Mouse (Mus musculus) left cerebral cortex, postnatal 14 days (tissue): ENCODE results near the gene Kdm4b. TPM values are rescaled to one million over a fixed set of nuclear protein-coding genes. Genes with fewer than 3 reads are reported as not detected.

Experiments
- DNase-seq, 2 experiments: peaks; one replicate each; pipeline ENCODE4 v3.0.0; 2021 to 2022; ENCODE audit warnings: low spot score in 2 of 2, mixed read lengths in 1 of 2
- intact Hi-C: fragments of 180-260 bp; cut with DNase I; formaldehyde crosslinking; loops from one replicate; pipeline ENCODE4 v1.15.1; 2025
- total RNA-seq, 2 experiments: library from RNA; stranded (reverse); gene quantifications; 2 replicates each; pipeline ENCODE4 v1.2.3; 2021

Gene Kdm4b
- total RNA-seq, 2 experiments from 2014 or later: 75.0 to 87.7 TPM

DNA sequence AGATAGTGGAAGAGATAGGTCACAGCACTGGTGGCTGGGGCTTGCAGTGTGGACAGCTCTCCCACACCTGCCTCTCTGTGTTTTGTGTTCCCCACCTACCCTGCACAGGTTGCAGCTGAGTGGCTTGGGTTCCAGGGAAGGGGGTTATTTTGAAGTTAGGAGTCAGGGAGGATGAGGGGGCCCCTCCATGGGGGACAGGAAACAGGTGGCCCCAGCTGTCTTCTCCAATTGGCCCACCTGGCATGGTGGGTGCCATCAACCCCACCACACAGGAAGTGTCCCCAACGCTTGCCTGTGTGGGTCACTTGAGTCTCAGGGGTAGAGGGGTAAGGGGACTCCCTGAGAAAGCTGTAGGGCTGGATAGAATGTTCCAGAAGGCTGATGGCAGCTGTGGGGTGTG lies 32.6 kb upstream of the Kdm4b start:
- no peak for DNase-seq
- intact Hi-C loops: no loop called here

DNA sequence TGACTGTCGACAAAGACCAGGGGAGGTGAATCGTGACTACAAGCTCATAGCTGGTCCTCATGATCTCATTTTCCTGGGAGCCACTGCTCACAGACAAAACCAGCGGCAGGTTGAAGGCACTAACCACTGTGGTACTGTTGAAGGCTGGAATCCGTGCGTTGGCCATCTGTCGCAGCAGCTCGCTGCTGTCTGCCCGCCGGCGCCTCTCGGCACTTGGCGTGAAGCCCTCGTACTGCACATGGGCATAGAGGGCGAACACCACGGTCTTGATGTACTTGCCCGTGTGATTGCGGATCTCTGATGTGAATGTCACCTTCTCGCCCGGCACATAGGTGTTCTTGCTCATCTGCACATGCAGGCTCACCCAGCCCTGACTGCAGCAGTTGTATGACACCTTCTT lies 31.6 kb upstream of the Kdm4b start:
- DNase-seq: peak in 1 of 2 experiments; percentile 47
- intact Hi-C loops: no loop called here

DNA sequence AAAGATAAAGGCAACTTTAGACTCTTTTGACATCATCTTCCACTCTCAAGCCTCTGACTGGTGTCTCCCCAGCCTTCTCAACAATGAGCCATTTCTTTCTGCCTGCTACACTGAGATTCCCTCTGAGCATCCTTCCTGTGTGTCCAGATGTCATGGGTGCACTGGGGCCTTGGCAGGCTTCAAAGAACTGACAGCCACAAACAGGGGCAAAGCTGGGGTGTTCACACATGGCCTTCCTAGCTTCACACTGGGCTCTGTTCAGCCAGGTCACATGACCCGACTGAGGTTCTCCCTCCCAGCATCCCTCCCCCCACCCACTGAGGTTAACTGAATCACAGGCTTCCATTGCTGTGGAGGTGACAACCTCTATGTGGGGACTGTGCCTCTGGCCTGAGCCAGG lies 29.7 kb upstream of the Kdm4b start:
- intact Hi-C loops: no loop called here
- no peak for DNase-seq

DNA sequence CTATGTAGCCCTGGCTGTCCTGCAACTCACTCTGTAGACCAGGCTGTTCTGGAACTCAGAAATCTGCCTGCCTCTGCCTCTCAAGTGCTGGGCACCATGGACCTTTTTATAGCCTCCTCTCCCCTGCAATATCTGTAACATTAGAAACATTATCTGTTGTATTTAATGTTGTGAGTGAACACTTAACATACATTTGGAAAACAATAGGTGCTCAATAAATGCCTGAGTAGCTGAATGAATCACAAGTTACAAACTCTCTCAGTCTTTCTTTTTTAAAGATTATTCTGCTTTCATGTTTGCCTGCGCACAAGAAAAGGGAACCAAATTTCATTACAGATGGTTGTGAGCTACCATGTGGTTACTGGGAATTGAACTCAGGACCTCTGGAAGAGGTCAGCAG lies 27.6 kb upstream of the Kdm4b start:
- DNase-seq: no peak
- intact Hi-C loops: no loop called here

DNA sequence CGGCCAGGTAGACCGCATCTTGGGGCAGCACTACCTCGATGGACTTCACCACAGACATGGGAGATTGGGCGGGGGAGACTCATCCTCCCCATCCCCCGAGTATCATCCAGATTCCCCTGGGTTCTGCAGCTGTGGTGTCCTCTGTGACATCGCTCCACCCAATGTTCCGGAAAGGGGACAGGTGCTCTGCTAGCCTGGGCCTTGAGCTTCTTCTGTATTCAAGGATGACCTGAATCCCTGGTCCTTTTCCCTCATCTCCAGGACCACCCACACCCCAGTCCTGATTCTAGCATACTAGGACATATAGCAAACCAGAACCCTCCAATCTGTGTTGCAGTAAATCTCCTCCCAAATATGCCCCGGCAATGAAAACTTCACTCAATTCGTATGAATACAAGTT lies 25.7 kb upstream of the Kdm4b start, which contains the start of gene Arrdc5:
Arrdc5 (minus strand) TSS at position 101 of the 400 bp plus-strand sequence.
- DNase-seq: no peak
- intact Hi-C loops: no loop called here

DNA sequence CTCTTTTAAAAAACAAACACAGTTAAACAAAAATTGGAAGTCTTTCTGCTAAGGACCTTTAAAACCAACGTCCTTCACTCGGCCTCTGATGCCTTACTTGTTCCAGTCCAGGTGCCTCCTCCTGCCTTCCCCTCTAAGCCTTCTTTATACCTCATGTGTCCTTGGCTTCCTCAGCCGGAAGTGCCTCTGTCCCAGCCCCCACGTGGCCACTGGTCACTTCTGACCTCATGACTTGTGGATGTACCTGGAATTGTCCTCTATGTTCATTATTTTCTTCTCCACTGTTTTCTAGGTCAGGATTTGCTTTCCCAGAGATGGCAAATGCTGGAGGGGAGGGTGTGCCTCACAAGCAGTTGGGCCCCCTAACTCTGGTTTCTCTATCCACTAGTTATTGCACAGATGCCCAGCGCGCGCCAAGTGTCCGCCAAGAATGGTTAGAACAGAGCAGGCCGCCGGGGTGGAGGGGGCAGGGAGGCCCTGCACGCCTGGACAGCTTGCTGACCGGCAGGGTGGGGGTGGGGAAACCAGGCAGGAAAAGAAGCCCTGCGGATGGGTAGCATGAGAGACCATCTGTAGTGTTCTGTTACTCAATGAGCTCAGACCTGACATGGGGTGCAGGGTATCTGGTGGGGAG lies 23.4 kb upstream of the Kdm4b start:
- intact Hi-C loops: no loop called here
- DNase-seq: no peak

DNA sequence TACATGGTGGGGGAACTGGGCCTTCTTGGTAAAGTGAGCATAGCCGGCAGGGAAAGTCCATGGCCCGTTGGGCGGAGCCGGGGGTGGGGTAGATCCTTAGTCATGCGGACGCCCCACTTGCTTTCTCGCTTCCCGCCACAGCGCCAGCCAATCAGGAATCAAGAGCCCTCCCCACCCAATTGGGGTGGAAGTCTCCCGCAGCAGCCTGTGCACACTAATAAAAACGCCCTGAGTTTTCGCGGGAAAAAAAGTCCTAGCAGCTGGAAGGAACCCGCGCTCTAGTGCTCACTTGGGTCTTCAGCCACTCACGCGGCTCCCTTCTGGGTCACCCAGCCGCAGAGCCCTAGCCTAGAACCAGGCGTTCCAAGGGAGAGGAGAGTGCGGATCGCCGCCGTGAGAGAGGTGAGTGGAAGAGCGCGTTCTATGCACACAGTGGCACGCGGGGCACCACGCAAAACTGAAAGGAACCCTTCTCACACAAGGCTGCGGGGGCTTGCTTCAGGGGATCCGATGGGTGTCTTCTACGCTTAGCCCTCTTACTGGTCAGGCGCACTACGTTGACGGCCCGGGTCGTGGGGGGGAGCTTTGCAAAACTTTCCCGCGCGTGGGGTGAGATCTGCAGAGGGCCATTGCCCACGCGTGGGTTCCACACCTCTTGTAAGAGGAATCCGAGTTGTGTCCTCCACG lies 22.6 kb upstream of the Kdm4b start, which contains the start of gene Uhrf1:
Uhrf1 (plus strand) TSS at position 162 of the 687 bp plus-strand sequence.
- no peak for DNase-seq
- intact Hi-C loops: no loop called here

DNA sequence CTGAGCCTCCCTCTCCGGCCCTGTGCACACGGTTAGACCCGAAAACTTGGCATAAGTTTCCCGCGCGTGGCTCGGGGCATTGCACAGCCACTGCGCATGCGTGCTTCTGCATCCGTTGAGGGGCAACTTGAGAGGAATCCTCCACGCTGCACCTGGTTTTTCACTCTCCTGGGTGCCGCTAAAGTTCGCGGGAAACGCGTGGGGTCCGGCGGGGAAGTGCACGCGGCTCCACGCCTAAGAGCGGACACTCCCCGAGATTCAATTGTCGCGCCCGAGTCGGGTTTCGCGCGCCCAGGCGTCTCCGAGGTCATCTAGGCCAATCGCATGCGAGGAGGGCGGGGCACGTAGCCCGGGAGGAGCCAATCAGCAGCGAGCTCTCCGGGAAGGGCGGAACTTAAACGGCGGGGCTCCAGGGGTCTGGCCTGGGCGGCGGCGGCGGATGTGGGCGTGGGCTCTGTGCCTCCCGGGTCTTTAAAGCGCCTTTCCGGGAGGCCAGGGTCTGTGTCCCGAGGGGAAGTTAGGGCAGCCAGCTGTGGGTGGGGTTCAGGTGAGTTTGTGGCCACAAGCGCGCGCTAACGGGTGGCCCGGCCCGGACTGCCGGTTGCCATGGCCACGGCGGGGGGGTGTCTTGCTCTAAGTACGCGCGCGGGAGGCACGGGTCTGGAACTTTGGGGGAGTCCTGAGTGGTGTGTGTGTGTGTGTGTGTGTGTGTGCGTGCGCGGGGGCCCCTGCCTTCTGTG lies 21.8 kb upstream of the Kdm4b start:
- intact Hi-C loops: no loop called here

DNA sequence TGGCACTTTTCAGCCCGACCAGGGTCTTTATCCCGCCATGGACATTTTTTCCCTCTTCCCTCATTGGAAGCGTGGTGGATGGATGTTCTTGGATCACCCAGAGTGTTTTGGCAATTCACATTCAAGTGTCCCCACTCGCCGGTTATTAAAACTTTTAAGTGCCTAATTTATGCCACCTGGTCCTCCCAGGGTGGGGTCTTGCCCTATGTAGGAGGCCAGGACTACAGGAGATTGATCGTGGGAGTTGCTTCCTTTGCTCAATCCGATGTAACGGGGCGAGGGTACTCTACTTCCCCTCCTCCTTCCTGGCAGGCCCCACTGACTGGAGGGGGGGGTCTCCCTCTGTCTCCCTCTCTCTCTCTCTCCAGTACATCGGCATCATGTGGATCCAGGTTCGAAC lies 21.1 kb upstream of the Kdm4b start:
- intact Hi-C loops: no loop called here
- DNase-seq: no peak

More for the DNA sequence above, 21.8 kb upstream of the Kdm4b start:
- DNase-seq: peak; percentile 92 to 94

DNA sequence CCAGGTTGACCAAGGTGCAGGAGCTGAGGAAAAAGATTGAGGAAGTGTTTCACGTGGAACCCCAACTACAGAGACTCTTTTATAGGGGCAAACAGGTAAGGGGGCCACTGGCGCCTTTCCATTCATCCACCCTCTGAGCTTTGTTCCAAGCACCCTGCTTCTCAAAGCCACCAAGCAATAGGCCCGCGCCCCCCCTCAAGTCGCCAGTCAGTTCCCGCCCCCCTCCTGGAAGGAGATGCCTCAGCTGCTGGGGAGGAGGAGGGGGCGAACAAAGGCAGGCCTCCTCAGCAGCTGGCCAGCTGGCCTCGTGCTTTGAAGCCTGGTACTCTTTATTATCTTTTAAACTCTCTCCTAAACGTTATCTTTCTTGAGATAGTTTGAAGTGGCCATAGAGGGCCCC lies 20.7 kb upstream of the Kdm4b start:
- no peak for DNase-seq
- intact Hi-C loops: no loop called here

DNA sequence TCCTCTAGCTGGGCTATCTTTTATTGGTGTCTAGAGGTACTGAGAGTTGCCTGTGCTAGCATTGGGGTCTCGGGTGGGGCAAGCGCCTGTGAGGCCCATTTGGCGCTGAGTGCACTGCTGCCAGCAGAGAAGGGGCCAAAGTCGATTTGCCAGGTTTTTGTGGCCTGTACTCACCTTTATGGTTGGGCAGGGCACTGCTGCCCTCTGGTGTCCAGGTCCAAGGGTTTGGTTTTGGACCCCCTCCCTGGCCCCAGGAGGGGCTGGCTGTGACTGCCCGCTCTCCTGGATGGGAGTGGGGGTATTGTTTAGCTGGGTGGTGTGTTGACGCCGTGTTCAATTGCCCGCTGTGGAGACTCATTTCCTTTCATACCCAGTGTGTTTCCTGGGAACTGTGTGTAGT lies 20.0 kb upstream of the Kdm4b start:
- no peak for DNase-seq
- intact Hi-C loops: no loop called here

DNA sequence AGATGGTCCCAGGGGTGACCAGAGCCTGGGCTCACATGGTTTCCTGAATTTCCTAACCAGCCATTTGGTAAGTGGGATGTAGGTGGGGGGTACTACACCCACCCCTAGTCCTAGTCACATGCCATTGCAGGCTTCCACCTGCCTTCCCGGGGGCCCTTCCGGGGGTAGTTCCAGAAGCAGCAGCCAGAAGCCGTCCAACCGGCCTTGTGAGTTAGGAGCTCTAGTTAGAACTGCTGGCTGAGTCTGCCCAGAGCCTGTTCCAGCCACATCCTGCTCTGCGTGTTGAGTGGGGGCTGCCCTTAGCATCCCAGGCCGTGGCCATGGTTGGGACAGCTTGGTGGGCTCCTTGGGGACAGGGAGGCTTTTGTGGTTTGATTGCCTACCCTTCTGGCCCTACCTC lies 17.8 kb upstream of the Kdm4b start:
- intact Hi-C loops: no loop called here
- DNase-seq: no peak

DNA sequence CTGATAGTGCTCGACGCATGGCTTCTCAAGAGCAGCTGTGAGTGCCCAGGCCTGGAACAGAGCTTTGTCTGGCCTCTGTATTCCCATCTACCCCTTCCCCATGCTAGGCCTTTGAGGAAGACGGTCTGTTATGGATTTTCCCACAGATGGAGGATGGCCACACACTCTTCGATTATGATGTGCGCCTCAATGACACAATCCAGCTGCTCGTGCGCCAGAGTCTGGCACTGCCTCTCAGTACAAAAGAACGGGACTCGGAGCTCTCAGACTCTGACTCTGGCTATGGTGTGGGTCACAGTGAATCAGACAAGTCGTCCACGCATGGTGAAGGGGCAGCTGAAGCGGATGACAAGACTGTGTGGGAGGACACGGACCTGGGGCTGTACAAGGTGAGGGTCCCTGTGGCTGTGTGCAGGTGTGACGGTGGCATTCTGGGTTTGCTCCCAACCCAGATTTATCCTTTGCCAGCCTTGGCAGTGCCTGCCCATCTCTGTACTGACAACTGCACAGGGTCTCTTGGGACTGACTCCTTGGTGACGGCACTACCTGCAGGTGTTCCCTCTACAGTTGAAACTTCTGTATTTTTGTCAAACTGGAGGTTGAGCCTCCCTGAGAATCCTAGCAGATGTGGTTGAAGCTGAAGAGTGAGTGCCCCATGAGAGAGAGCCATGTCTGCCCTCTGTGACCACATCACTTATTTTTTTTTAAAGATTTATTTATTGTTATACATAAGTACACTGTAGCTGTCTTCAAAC lies 16.5 kb upstream of the Kdm4b start:
- no peak for DNase-seq
- intact Hi-C loops: no loop called here

DNA sequence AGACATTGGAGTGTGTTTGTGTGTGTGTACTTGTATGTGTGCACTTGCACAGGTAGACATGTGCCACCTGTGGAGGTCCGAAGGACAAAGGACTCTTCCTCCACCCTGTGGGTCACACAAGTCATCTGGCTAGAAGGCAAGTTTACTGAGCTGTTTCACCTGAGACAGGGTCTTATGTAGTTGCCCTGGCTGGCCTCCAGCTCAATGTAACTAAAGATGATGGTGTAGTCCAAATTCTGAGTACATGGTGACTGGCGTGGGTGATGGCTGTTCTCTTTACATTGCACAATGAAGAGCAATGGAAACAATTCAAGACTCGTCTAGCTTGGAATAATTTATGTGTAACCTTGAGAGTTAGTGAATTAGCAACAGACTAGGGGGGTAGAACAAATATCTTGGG lies 1.4 kb upstream of the Kdm4b start:
- no peak for DNase-seq
- intact Hi-C loops: no loop called here

DNA sequence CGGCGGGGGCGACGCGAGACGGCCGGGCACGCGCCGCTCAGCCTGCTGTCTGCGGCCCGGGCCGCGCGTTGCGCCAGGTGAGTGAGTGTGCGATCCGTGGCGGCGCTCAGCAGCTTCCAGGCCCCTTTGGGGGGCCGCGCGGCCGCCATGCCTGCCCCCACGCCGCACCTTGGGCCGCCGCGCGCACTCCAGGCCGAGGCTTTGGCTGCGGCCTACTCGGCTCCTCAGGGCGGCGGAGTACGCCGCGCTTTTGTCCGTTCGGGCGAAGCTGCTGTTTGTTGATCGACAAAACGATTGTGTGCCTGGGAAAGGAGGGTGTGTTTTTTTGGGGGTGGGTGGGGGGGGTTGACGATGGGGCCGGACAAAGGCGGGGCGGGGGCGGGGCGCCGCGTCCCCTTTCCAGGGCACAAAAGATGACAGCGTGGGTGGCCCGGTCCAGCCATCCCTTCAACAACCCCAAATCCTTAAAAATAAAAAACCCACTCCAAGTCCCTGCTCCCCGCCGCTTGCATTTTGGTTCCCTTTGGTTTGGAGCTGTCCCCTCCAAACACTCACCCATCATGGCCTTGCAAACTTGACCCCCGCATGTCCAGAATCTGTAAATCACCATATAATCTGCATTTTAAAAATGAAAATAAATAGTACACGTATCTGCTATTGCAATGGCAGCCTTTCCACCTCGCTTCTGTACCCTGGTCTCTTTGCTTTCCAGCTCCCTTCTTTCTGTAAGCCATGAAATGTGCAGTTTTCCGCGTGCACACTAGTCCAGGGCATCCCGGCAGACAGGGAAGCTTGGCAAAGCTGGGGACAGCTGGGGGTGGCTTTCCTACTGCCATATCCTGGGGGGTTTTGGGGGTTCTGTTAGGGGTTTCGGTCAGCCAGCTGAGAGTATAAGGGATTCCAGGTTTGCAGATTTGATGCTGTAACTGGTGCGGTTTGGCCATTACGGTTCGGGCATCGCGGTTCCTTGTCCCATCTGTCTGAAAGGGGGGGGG lies 588 bp downstream of the Kdm4b start:
- intact Hi-C loops: no loop called here

DNA sequence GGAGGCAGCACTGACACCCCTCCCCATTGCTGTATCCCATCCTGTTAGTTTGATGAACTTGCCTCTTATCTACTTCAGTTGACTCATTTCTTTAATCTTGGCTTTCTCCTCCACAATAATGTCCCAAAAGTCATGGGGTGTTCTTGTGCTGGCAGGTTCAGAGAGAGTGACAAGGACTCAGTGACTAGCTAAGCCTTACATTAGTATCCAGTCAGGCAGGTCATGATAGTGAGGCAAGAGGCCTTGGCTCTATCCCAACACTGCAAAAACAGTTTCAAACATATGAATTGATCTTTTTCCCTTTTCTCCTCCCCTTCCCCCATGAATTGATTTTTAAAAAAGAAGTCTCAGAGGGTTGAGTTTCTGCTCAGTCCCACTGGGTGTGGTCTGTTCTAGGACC lies 3.4 kb downstream of the Kdm4b start:
- no peak for DNase-seq
- intact Hi-C loops: no loop called here

More for the DNA sequence above, 588 bp downstream of the Kdm4b start:
- peak in 1 of 2 experiments; percentile 24 for DNase-seq

DNA sequence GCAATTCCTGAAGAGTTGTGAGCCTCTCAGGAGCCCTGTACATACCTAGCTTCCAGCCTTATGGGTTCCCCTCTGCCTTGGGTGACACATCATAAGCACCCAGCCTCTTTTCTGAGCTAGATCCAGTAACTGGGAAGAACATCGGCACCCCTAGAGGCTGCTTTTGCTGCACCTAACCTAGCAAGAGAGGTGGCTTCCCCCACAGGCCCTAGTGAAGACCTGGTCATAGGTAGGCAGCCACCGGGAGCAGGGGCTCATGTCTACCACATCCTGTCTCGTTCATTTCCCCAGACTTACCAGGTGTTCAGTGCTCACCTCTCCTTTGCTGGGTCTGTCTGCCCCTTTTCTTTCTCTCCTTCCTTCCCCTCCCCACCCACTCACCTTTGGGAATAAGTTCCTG lies 4.5 kb downstream of the Kdm4b start:
- intact Hi-C loops: no loop called here
- DNase-seq: no peak

DNA sequence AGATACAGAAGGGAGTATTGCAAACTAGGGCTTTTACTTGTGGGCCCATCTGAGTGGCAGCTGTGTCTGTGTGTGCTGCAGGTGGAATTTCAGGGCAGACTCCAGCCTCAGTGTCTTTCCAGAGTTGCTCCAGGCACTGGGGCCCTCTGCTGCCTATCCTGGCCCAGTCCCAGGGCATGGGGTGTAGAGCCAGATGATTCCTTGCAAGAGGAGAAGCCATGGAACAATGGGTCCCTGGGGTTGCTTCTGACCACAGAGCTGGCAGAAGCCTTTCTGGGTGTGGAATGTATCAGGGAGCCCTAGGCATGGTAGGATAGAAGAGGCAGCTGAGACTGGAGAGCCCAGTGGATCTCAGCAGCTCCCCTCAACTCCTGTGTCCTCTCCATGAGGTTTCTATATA lies 5.4 kb downstream of the Kdm4b start:
- intact Hi-C loops: no loop called here
- DNase-seq: no peak

DNA sequence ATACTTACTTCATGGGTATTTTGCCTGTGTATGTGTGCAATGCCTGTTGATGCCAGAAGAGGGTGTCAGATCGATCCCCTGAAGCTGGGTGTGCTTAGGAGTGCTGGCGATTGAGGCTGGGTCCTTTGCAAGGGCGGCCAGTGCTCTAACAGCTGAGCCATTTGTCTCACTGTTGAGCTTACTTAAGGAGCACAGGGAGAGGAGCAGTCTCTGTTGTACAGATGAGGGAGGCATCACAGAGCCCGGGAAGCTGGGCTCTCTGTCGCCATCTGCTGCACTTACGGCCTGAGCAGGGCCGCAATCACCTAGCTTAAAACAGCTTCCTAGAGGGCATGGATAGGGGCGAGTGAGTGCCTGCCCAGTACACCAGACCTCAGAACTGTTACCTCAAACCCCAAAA lies 7.1 kb downstream of the Kdm4b start:
- DNase-seq: no peak
- intact Hi-C loops: no loop called here
